Mouse (Mus musculus) brown adipose tissue, adult 24 weeks (tissue): ENCODE measurements around the gene Cyp1a2. TPM values are rescaled to one million over a fixed set of nuclear protein-coding genes. Genes with fewer than 3 reads are reported as not detected.

Experiments
- H3K27ac ChIP-seq: fragments of 200-500 bp; replicated peaks from 2 replicates; pipeline ENCODE4 v1.5.1; 2012; ENCODE audit warnings: low read depth, mild to moderate bottlenecking, low read length
- H3K4me1 ChIP-seq: fragments of 200-500 bp; 2 replicates; pipeline ENCODE4 v1.6.1; 2012; ENCODE audit warnings: low read length, mixed read lengths; ENCODE audit not compliant: control insufficient read depth, insufficient read depth, insufficient read length
- H3K4me3 ChIP-seq: fragments of 200-500 bp; 2 replicates; pipeline ENCODE4 v1.5.1; 2012; ENCODE audit warnings: low read depth, mild to moderate bottlenecking, low read length, moderate library complexity; ENCODE audit not compliant: insufficient read depth
- polyA plus RNA-seq: library from polyadenylated mRNA; stranded (reverse); fragments of >200 nt; gene quantifications from 2 replicates; pipeline ENCODE4 v1.2.4, GENCODE M21; 2012; ENCODE audit not compliant: missing spikeins, insufficient read depth, insufficient read length

The Cyp1a2 gene
- polyA plus RNA-seq, 1 experiment = not detected

DNA sequence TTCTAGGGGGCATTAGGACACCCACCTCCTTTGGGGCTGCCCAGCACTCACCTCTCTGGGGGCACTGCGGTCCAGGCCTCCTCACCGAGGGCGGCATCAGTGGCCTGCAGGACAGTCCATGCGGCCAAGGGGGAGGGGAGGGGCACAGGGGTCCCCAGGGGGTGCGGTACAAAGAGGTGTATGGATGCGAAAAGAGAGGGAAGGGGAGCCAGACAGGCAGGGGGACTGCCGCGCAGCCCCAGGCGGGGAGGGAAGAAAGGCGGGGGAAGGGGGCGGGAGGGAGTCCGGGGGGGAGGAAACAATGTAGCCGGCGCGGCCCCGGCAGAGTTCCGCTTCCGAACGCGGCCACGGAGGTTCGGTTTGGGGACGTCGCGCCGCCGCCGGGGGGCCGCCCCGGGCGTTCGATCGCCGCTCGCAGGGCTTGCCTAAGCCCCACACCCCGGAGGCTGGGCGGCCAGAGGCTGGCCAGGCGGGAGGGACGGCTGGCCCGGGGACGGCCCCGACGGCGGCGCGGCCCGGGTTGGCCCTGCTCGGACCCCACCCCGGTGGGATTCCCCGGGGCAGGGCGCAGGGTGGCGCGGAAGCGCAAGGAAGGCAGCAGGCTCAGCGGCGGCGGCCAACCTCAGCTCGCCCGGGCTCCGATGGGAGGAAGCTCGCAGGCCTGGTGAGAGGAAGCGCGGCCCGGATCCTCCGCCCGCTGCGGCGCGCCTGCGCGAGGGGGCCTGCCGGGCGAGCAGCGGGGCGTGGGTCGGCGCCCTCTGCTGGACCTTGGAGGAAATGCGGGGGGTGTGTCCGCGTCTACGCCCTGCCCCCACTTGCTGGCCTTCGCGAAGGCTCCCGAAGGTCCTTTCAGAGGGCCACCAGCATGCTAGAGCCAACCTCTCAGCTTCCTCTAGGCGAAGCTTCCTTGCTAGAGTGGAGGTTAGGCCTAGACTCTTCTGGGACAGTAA lies 38.3 kb downstream of the Cyp1a2 start:
- Histone ChIP-seq H3K4me3 (peak overlapping the region; percentile 79), H3K4me1 (peaks cover 24% of the 10 kb centered on the region), H3K27ac (peak overlapping the region; percentile 93)

DNA sequence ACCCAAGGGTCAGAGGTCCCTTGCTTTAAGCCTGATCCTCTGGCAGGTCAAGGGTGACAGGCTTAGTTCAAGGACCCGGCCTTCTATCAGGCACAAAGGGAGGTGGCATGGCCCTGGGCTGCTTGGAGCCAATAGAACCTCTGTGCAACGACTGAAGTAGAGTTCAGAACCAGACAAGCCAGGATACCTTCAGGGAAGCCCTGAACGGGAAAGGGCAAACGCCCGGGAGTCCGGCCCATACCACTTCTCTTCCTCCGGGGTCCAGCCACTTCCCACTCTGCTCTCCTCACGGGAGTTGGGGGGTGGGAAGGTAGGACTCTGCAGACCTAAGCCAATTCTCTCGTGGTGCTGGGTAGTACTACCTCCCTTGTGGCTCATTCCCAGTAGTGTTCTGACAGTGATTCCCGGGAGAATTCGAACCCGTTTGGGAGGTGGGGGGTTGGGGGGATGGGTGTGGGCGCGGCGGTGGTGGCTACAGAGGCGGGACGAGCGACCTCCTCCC lies 39.0 kb downstream of the Cyp1a2 start:
- peaks cover 30% of the 10 kb centered on the region for H3K4me1 ChIP-seq
- peak overlapping the region; percentile 59 for H3K27ac ChIP-seq
- H3K4me3 ChIP-seq = peak overlapping the region; percentile 79

GRCm38 (mm10) chr9:57643856-57644180 lies 39.7 kb downstream of the Cyp1a2 start:
- peaks cover 36% of the 10 kb centered on the region for H3K4me1 ChIP-seq
- peak overlapping the region; percentile 79 for H3K4me3 ChIP-seq
- peak overlapping the region; percentile 17 for H3K27ac ChIP-seq

GRCm38 (mm10) chr9:57643169-57643855 lies 40.2 kb downstream of the Cyp1a2 start:
- Histone ChIP-seq H3K27ac (peak overlapping the region; percentile 16), H3K4me3 (peak overlapping the region; percentile 79), H3K4me1 (peaks cover 41% of the 10 kb centered on the region)

- no peak overlapping the region for H3K4me3 ChIP-seq
- peaks cover 54% of the 10 kb centered on the region for H3K4me1 ChIP-seq
- peak overlapping the region; percentile 38; the same call in 1 of the 2 replicates for H3K27ac ChIP-seq
Observed at GRCm38 (mm10) chr9:57641775-57642550, 41.5 kb downstream of the Cyp1a2 start.

DNA sequence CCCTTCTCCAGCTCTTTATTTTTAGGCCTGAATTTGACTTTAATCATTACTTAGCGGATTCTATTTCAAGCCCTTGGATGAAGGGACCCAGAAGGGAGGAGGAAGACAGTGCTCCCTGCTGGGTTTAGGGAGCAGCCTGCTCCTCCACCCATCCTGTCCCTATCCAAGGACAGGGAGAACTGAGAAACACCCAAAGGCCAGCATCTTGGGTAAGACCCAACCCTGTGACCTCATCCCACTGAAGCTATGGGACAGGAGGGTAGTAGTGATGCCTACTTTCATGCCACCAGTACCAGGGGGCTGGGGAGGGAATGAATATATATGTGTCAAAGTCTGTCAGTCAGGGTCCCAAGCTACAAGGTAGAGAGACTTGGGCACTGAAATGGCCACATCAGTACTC lies 42.5 kb downstream of the Cyp1a2 start:
- Histone ChIP-seq H3K27ac (peak overlapping the region; percentile 38), H3K4me3 (no peak overlapping the region), H3K4me1 (peaks cover 54% of the 10 kb centered on the region)

- H3K4me1 ChIP-seq = peaks cover 54% of the 10 kb centered on the region
- peak overlapping the region; percentile 13; the same call in 1 of the 2 replicates for H3K4me3 ChIP-seq
Observed at GRCm38 (mm10) chr9:57640384-57640783, 43.1 kb downstream of the Cyp1a2 start.

DNA sequence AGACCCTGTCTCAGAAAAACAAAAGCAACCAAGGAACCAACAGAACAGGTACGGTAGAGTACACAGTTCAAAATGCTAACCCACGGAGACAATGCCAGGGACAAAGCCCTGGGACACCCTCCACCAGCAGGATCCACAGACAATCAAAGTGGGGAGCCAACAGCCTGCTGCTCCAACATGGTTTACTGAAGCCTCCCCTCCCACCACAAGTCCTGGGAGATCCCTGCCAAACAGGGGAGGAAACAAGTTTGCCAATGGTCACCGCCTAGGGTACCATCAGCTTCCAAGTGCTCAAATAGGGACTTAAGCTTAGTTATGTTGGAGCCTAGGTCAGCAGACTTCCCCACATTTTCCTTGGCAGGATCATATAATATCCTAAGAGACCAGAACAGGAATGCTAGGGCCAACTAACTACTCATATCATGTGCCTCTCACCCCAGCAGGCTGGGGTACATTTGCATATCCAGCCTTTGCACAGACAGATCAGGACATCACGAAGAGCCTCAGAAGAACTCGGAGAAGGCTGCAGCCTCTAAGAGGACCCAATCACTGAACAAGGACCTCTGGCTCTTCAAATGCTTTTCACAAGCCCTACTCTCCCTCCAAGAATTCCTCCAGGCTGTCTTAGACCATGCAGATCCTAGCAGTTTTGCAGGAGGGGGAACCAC lies 43.7 kb downstream of the Cyp1a2 start:
- H3K4me3 ChIP-seq = peak overlapping the region; percentile 13; the same call in 1 of the 2 replicates
- H3K4me1 ChIP-seq = peaks cover 54% of the 10 kb centered on the region
- H3K27ac ChIP-seq = peak overlapping the region; percentile 38

More at GRCm38 (mm10) chr9:57640384-57640783, 43.1 kb downstream of the Cyp1a2 start:
- peak overlapping the region; percentile 38 for H3K27ac ChIP-seq

- H3K27ac ChIP-seq = peak overlapping the region; percentile 72
- H3K4me1 ChIP-seq = peaks cover 54% of the 10 kb centered on the region
- no peak overlapping the region for H3K4me3 ChIP-seq
Observed at GRCm38 (mm10) chr9:57638651-57639459, 44.6 kb downstream of the Cyp1a2 start.

DNA sequence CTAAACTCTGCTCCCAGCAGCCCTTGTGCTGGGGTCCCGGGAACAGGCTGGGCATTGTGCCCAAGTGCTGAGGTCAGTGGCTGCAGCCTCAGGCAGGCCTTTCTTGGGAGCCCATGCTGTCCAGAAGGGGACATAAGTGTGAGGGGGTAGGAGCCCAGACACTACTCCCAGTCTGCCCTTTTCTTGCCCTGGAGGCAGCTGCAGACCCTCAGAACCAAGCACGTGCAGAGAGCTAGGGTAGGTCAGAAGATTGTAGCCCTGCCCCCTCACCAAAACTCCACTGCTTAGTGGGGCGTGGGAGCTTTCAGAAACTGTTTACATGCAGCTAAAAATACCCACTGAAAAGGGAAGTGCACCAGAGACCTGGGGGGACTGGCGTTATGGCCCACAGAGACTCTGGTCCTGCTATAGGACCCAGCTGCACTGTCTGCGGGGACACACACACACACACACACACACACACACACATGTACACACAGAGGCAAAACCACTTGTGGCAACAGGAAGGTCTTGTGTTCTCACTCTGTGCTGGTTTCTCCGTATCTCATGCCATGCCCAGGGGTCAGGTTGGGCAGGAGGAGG lies 45.7 kb downstream of the Cyp1a2 start:
- peak overlapping the region; percentile 72 for H3K27ac ChIP-seq
- no peak overlapping the region for H3K4me3 ChIP-seq
- peaks cover 46% of the 10 kb centered on the region for H3K4me1 ChIP-seq

DNA sequence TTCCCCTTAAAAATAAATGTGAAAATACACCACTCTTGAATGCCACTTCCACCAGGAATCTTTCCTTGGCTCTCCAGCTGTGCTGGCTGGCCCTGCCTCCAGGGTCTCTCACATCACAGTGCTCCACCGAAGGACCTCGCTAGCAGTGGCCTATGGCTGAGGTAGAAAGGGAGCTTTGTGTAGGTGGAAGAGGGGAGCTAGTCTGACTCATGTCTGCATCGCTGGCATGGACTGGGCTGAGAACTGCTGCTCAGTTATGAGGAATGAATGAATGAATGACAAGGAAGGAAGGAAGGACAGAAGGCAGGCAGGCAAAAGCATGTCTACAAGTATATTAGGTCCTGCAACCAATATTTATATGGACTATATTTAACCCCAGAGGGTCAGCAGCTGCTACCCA lies 46.2 kb downstream of the Cyp1a2 start:
- H3K4me1 ChIP-seq = peaks cover 46% of the 10 kb centered on the region
- H3K27ac ChIP-seq = peak overlapping the region; percentile 49; the same call in 1 of the 2 replicates
- H3K4me3 ChIP-seq = no peak overlapping the region

DNA sequence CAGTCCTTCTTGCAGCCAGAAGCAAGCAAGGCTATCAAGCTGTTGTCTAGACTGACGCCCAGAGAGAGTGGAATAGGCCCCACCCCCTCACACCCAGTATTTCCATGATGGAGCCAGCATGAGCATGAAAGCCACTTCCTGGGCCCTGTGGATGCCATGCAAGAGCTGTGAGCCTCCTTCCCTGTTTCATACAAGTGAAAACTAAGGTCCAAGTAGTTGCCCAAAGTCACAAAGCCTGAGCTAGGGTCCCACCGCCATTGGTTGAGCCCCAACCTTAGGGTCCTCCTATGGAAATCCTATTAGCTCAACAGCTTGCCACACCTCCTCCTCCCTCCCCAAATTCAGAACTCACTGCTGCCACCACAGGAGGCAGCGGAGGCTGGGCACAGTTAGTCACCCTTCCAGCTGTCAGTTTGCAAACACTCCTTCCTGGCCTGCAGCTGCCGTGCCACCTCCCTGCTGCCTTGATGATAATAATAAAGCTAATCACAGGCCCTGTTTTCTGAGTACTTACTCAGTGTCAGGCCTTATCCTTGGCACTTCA lies 50.0 kb downstream of the Cyp1a2 start:
- H3K4me3 ChIP-seq = no peak overlapping the region
- peaks cover 16% of the 10 kb centered on the region for H3K4me1 ChIP-seq
- no peak overlapping the region for H3K27ac ChIP-seq

GRCm38 (mm10) chr9:57629118-57629874 lies 54.2 kb downstream of the Cyp1a2 start:
- Histone ChIP-seq H3K27ac (no peak overlapping the region), H3K4me3 (no peak overlapping the region), H3K4me1 (no peaks in the 10 kb centered on the region)
